Mouse (Mus musculus) adrenal gland, postnatal 36 days (tissue): Measurements from ENCODE around the gene Trpm3. TPM values are rescaled to one million over a fixed set of nuclear protein-coding genes. Genes with fewer than 3 reads are reported as not detected.

ENCODE experiments used
- DNase-seq, 2 experiments: peaks; one replicate each; pipeline ENCODE4 v3.0.0; 2021; ENCODE audit warnings: mixed read lengths in 1 of 2
- total RNA-seq, 2 experiments: library from RNA; stranded (reverse); gene quantifications; 2 replicates each; pipeline ENCODE4 v1.2.3; 2021

The Trpm3 gene
- total RNA-seq, 2 experiments from 2014 or later, result 0.86 to 1.1 TPM

- DNase-seq, result peak; percentile 75 to 82
Observed at GRCm38 (mm10) chr19:22303952-22304655, 165.3 kb downstream of the Trpm3 start.

GRCm38 (mm10) chr19:22308081-22308480 is 169.2 kb downstream of the Trpm3 start:
- no peak for DNase-seq

GRCm38 (mm10) chr19:22317306-22317705 is 178.5 kb downstream of the Trpm3 start:
- no peak for DNase-seq

- no peak for DNase-seq
Observed at GRCm38 (mm10) chr19:22326813-22327212, 188.0 kb downstream of the Trpm3 start.

- DNase-seq, result no peak
Observed at GRCm38 (mm10) chr19:22327226-22327625, 188.4 kb downstream of the Trpm3 start.

GRCm38 (mm10) chr19:22336278-22336677 is 197.4 kb downstream of the Trpm3 start:
- no peak for DNase-seq

GRCm38 (mm10) chr19:22337468-22337867 is 198.6 kb downstream of the Trpm3 start:
- DNase-seq, result peak; percentile 4 to 49

- DNase-seq, result no peak
Observed at GRCm38 (mm10) chr19:22338927-22339326, 200.1 kb downstream of the Trpm3 start.

GRCm38 (mm10) chr19:22354037-22354541 is 215.2 kb downstream of the Trpm3 start:
- no peak for DNase-seq

GRCm38 (mm10) chr19:22386890-22387289 is 248.0 kb downstream of the Trpm3 start:
- DNase-seq, result no peak

- DNase-seq, result no peak
Observed at GRCm38 (mm10) chr19:22394700-22395099, 255.9 kb downstream of the Trpm3 start.

GRCm38 (mm10) chr19:22404049-22404448 is 265.2 kb downstream of the Trpm3 start:
- no peak for DNase-seq

GRCm38 (mm10) chr19:22418239-22418638 is 279.4 kb downstream of the Trpm3 start:
- no peak for DNase-seq

GRCm38 (mm10) chr19:22437207-22437606 is 298.4 kb downstream of the Trpm3 start:
- no peak for DNase-seq

GRCm38 (mm10) chr19:22447418-22448339 is 308.8 kb downstream of the Trpm3 start:
- no peak for DNase-seq

- no peak for DNase-seq
Observed at GRCm38 (mm10) chr19:22448340-22449288, 309.8 kb downstream of the Trpm3 start.

- DNase-seq, result no peak
Observed at GRCm38 (mm10) chr19:22451290-22451689, 312.4 kb downstream of the Trpm3 start.

- DNase-seq, result no peak
Observed at GRCm38 (mm10) chr19:22456935-22457334, 318.1 kb downstream of the Trpm3 start.

- DNase-seq, result no peak
Observed at GRCm38 (mm10) chr19:22462043-22462442, 323.2 kb downstream of the Trpm3 start.

- DNase-seq, result no peak
Observed at GRCm38 (mm10) chr19:22463506-22463905, 324.7 kb downstream of the Trpm3 start.

GRCm38 (mm10) chr19:22469608-22470007 is 330.8 kb downstream of the Trpm3 start:
- DNase-seq, result no peak
